Mouse (Mus musculus): ENCODE results near the gene Gm20388.
"Not testable (repeated sequence)": the region's sequence is repeated elsewhere in the genome, so short reads cannot be mapped to it uniquely, and the experiment has no call there.

- not testable (repeated sequence) for TF ChIP-seq CTCF, EP300 (IDR thresholded peaks at IDR 0.05; ENCODE audit: low read depth)
Observed at GRCm38 (mm10) chr8:123623523-123623922, 3712.9 kb downstream of the Gm20388 start.

All from liver, embryonic 14.5 days (tissue).